Comparison of ENCODE assay signal across 8 mouse cellular contexts in genomic region chr19:4756921-4757320, GRCm38 (mm10). TPM values are rescaled to one million over a fixed set of nuclear protein-coding genes. Genes with fewer than 3 reads are reported as not detected.
DNase-seq lines count a peak whose midpoint lies in the region; ATAC-seq and TF ChIP-seq lines count a peak whose summit lies in the region.

No protein-coding gene starts in this region.

- H3K9ac ChIP-seq in hindbrain, embryonic 16.5 days (ENCODE audit: low read depth, low read length) = peak overlapping the region; percentile 90
- peak overlapping the region; percentile 86 for H3K9ac ChIP-seq in midbrain, embryonic 14.5 days (replicated peaks; ENCODE audit: low read length)

- WGBS in kidney, adult 2 months = 2% methylated on average over 9 of the region's 9 CpGs
- WGBS in hindbrain, embryonic 16.5 days = 2% methylated on average over 9 of the region's 9 CpGs
- 7% methylated on average over 9 of the region's 9 CpGs for WGBS in midbrain, embryonic 14.5 days

- no peaks in the 10 kb centered on the region for H3K27me3 ChIP-seq in kidney, adult 2 months (replicated peaks; ENCODE audit: control insufficient read depth, insufficient read depth, low read length)
- no peaks in the 10 kb centered on the region for H3K27me3 ChIP-seq in hindbrain, embryonic 16.5 days (replicated peaks; ENCODE audit: control insufficient read depth, insufficient read depth, low read length)
- no peaks in the 10 kb centered on the region for H3K27me3 ChIP-seq in midbrain, embryonic 14.5 days (ENCODE audit: control insufficient read depth, insufficient read depth, low read length)

- intact Hi-C loops in left cerebral cortex, postnatal 36 days (cut with DNase I) = loop anchor here (2.0 to 5.0 kb wide), 5 partner anchors 35 to 205 kb away; partner anchors contain the start of genes Bbs1, Gm21992, Mrpl11 and Rbm14

- H3K4me1 ChIP-seq in kidney, adult 2 months (ENCODE audit: control insufficient read depth, insufficient read depth, low read length) = peaks cover 4% of the 10 kb centered on the region; the same call in 1 of the 2 replicates
- H3K4me1 ChIP-seq in hindbrain, embryonic 16.5 days (ENCODE audit: control insufficient read depth, insufficient read depth, low read depth, low read length) = peaks cover 30% of the 10 kb centered on the region
- H3K4me1 ChIP-seq in midbrain, embryonic 14.5 days (ENCODE audit: control insufficient read depth, insufficient read depth, low read length) = peaks cover 33% of the 10 kb centered on the region

- H3K4me2 ChIP-seq in hindbrain, embryonic 16.5 days (ENCODE audit: low read length) = peak overlapping the region; percentile 57
- H3K4me2 ChIP-seq in midbrain, embryonic 14.5 days (ENCODE audit: low read length) = peak overlapping the region; percentile 66

- TF ChIP-seq CTCF in kidney, adult 2 months (conservative IDR thresholded peaks at IDR 0.05; ENCODE audit: insufficient read depth, insufficient read length, low read depth, low read length) = no peak

- H3K9me3 ChIP-seq in hindbrain, embryonic 16.5 days (ENCODE audit: control insufficient read depth, low read length) = no peaks in the 10 kb centered on the region
- H3K9me3 ChIP-seq in midbrain, embryonic 14.5 days (ENCODE audit: control insufficient read depth, low read length) = no peaks in the 10 kb centered on the region

- TF ChIP-seq POLR2A in kidney, adult 2 months (IDR thresholded peaks at IDR 0.05; ENCODE audit: low read depth, low read length) = no peak

- H3K27ac ChIP-seq in kidney, adult 2 months (ENCODE audit: insufficient read depth, low read depth, low read length) = peak overlapping the region; percentile 35
- peak overlapping the region; percentile 96 for H3K27ac ChIP-seq in hindbrain, embryonic 16.5 days (ENCODE audit: low read depth, low read length)
- H3K27ac ChIP-seq in midbrain, embryonic 14.5 days (replicated peaks; ENCODE audit: low read depth, low read length) = peak overlapping the region; percentile 98

- no peak for ATAC-seq in hindbrain, embryonic 16.5 days
- no peak for ATAC-seq in midbrain, embryonic 14.5 days (ENCODE audit: low FRiP score, low TSS enrichment)

- H3K4me3 ChIP-seq in kidney, adult 2 months (ENCODE audit: insufficient read depth, low read depth, low read length) = peak overlapping the region; percentile 83
- H3K4me3 ChIP-seq in hindbrain, embryonic 16.5 days (ENCODE audit: low read length) = peak overlapping the region; percentile 72
- peak overlapping the region; percentile 74 for H3K4me3 ChIP-seq in midbrain, embryonic 14.5 days (replicated peaks; ENCODE audit: low read depth, low read length)

- DNase-seq in kidney, adult 2 months = no peak
- DNase-seq in kidney, postnatal 4 days = no peak
- peak; percentile 10 for DNase-seq in brain, embryonic 18.5 days (ENCODE audit: low read depth, low spot score)
- DNase-seq in midbrain, embryonic 14.5 days = no peak
- no peak for DNase-seq in embryo, embryonic 10.5 days (ENCODE audit: low spot score)
- DNase-seq in retina, postnatal 1 day = no peak
- DNase-seq in left cerebral cortex, postnatal 36 days (ENCODE audit: low spot score in 2 of 2) = no peak

- H3K36me3 ChIP-seq in kidney, adult 2 months (ENCODE audit: control insufficient read depth, insufficient read depth, low read length) = no peaks in the 10 kb centered on the region; the same call in 1 of the 2 replicates
- H3K36me3 ChIP-seq in hindbrain, embryonic 16.5 days (ENCODE audit: control insufficient read depth, insufficient read depth, low read length) = peaks cover 7% of the 10 kb centered on the region
- H3K36me3 ChIP-seq in midbrain, embryonic 14.5 days (ENCODE audit: control insufficient read depth, insufficient read depth, low read length) = peaks cover 41% of the 10 kb centered on the region

RNA-seq across cellular contexts. Expression of gene Rbm4b, which starts 0.6 kb away (rescaled TPM):
- polyA plus RNA-seq in kidney, adult 2 months (2012; rRNA removed) = 12.8 TPM in 2 replicates
- 124 and 127 TPM in 2 replicates for polyA plus RNA-seq in hindbrain, embryonic 16.5 days (2015; fragmentation: Nextera tagmentation; extraction: Ambion mirVana)
- 176 and 190 TPM in 2 replicates for polyA plus RNA-seq in midbrain, embryonic 14.5 days (2014; fragmentation: Nextera tagmentation; extraction: Ambion mirVana)
- 10 to 100 TPM; 16.6 to 18.0 TPM for total RNA-seq in left cerebral cortex, postnatal 36 days (2021)

RNA-seq across cellular contexts. Expression of gene Rbm4, which starts 36.8 kb away (rescaled TPM):
- 44.6 and 47.5 TPM in 2 replicates for polyA plus RNA-seq in kidney, adult 2 months (2012; rRNA removed)
- polyA plus RNA-seq in hindbrain, embryonic 16.5 days (2015; fragmentation: Nextera tagmentation; extraction: Ambion mirVana) = 67.2 and 73.6 TPM in 2 replicates
- 101 and 113 TPM in 2 replicates for polyA plus RNA-seq in midbrain, embryonic 14.5 days (2014; fragmentation: Nextera tagmentation; extraction: Ambion mirVana)
- 10 to 100 TPM; 87.3 to 95.7 TPM for total RNA-seq in left cerebral cortex, postnatal 36 days (2021)

RNA-seq across cellular contexts. Expression of gene Sptbn2, which starts 46.0 kb away (rescaled TPM):
- 11.0 and 12.0 TPM in 2 replicates for polyA plus RNA-seq in kidney, adult 2 months (2012; rRNA removed)
- polyA plus RNA-seq in hindbrain, embryonic 16.5 days (2015; fragmentation: Nextera tagmentation; extraction: Ambion mirVana) = 21.7 and 31.4 TPM in 2 replicates
- polyA plus RNA-seq in midbrain, embryonic 14.5 days (2014; fragmentation: Nextera tagmentation; extraction: Ambion mirVana) = 37.6 and 43.0 TPM in 2 replicates
- total RNA-seq in left cerebral cortex, postnatal 36 days (2021) = 100 to 1,000 TPM; 587 to 665 TPM

RNA-seq across cellular contexts. Expression of gene Gm21992, which starts 54.5 kb away (rescaled TPM):
- polyA plus RNA-seq in kidney, adult 2 months (2012; rRNA removed) = 22.3 and 32.0 TPM in 2 replicates
- 21.3 and 24.2 TPM in 2 replicates for polyA plus RNA-seq in hindbrain, embryonic 16.5 days (2015; fragmentation: Nextera tagmentation; extraction: Ambion mirVana)
- 12.7 and 14.4 TPM in 2 replicates for polyA plus RNA-seq in midbrain, embryonic 14.5 days (2014; fragmentation: Nextera tagmentation; extraction: Ambion mirVana)
- 10 to 100 TPM; 17.6 to 23.7 TPM for total RNA-seq in left cerebral cortex, postnatal 36 days (2021)

RNA-seq across cellular contexts. Expression of gene Rbm14, which starts 54.5 kb away (rescaled TPM):
- 28.7 and 36.8 TPM in 2 replicates for polyA plus RNA-seq in kidney, adult 2 months (2012; rRNA removed)
- 59.5 and 65.0 TPM in 2 replicates for polyA plus RNA-seq in hindbrain, embryonic 16.5 days (2015; fragmentation: Nextera tagmentation; extraction: Ambion mirVana)
- polyA plus RNA-seq in midbrain, embryonic 14.5 days (2014; fragmentation: Nextera tagmentation; extraction: Ambion mirVana) = 62.0 and 68.9 TPM in 2 replicates
- total RNA-seq in left cerebral cortex, postnatal 36 days (2021) = 10 to 100 TPM; 47.1 to 55.2 TPM

Comparison
In these comparisons a context has a peak if more than half of its experiments do, and no peak if none do; other contexts are left out.
1. H3K27ac ChIP-seq: peak in every context shown above with its lines; median percentile 98 in midbrain, embryonic 14.5 days; 96 in hindbrain, embryonic 16.5 days; 35 in kidney, adult 2 months.